Mouse (Mus musculus): ENCODE results near the gene Srsf9. TPM values are rescaled to one million over a fixed set of nuclear protein-coding genes. Genes with fewer than 3 reads are reported as not detected.

Srsf9 gene
- 16.9 and 38.0 TPM in 2 replicates for polyA plus RNA-seq (2012; rRNA removed)

DNA sequence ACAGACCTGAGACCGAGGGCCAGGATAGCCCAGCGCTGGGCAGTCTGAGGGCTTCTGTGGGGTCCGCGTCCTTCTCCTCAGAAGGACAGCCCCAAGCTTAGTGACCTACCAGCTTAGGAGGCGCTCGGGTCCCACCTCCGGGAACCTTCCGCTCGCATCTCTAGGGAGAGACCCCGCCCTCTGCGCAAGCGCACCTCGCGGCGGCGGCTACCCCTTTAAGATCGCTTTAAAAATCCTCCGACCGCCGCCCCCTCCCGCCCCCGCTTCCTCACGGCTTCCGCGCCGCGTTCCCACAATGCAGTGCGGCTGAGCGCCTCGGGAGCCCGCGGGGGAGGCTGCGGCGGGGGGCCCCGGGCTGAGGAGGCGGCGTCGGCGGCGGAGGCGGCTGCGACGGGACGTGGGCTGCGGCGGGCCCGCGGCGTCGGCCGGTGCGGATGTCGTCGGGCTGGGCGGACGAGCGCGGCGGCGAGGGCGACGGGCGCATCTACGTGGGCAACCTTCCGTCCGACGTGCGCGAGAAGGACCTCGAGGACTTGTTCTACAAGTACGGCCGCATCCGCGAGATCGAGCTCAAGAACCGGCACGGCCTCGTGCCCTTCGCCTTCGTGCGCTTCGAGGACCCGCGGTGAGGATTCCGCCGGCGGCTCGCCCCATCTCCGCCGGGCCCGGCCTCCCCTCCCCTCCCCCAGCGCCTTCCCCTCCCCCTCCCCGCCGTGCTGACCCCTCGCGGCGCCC, at the start of gene Srsf9:
Gene Srsf9 (plus strand): TSS at position 303 of the 735 bp plus-strand sequence.
- peak within 1 kb of the TSS; percentile 82 for H3K27ac ChIP-seq (ENCODE audit: insufficient read depth, low read depth, low read length)
- WGBS = under 1% methylated on average over 92 of the region's 97 CpGs
- TF ChIP-seq CTCF (IDR thresholded peaks at IDR 0.05; ENCODE audit: extremely low read depth, insufficient read length, insufficient replicate concordance, low read depth, low read length) (no peak), POLR2A (IDR thresholded peaks at IDR 0.05; ENCODE audit: low read depth, low read length) (peak; percentile 56)

DNA sequence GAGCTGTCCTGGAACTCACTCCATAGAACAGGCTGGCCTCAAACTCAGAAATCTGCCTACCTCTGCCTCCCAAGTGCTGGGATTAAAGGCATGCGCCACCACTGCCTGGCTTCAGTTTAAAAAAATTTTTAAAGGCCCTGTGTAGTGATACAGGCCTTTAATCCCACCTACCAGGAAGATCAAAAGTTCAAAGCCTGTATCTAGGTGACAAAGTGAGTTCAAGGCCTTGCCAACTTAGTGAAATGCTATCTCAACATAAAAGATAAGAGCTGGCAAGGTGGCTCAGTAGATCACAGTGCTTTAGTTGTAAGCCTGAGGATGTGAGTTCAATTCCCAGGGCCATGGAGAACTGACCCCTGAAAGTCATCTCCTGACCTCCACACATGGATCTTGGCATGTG, 48.9 kb upstream of the Srsf9 start:
- Histone ChIP-seq H3K4me1 (ENCODE audit: control insufficient read depth, insufficient read depth, insufficient read length, low read length) (peaks cover 4% of the 10 kb centered on the region; the same call in 1 of the 2 replicates), H3K27me3 (ENCODE audit: control insufficient read depth, insufficient read depth, low read length) (no peaks in the 10 kb centered on the region), H3K4me3 (ENCODE audit: low read depth, low read length) (no peak overlapping the region), H3K36me3 (ENCODE audit: control insufficient read depth, insufficient read depth, low read length) (peaks cover under 1% of the 10 kb centered on the region; the same call in 1 of the 2 replicates), H3K27ac (ENCODE audit: insufficient read depth, low read depth, low read length) (no peak overlapping the region)
- 27% methylated on average over 1 of the region's 1 CpGs for WGBS
- TF ChIP-seq CTCF (IDR thresholded peaks at IDR 0.05; ENCODE audit: extremely low read depth, insufficient read length, insufficient replicate concordance, low read depth, low read length) (no peak), POLR2A (IDR thresholded peaks at IDR 0.05; ENCODE audit: low read depth, low read length) (no peak)

More for the DNA sequence above, at the start of gene Srsf9:
- Histone ChIP-seq H3K4me3 (ENCODE audit: low read depth, low read length) (peak within 1 kb of the TSS; percentile 81), H3K36me3 (ENCODE audit: control insufficient read depth, insufficient read depth, low read length) (peaks cover 8% of the 10 kb centered on the region), H3K4me1 (ENCODE audit: control insufficient read depth, insufficient read depth, insufficient read length, low read length) (peaks cover 3% of the 10 kb centered on the region), H3K27me3 (ENCODE audit: control insufficient read depth, insufficient read depth, low read length) (no peaks in the 10 kb centered on the region)

DNA sequence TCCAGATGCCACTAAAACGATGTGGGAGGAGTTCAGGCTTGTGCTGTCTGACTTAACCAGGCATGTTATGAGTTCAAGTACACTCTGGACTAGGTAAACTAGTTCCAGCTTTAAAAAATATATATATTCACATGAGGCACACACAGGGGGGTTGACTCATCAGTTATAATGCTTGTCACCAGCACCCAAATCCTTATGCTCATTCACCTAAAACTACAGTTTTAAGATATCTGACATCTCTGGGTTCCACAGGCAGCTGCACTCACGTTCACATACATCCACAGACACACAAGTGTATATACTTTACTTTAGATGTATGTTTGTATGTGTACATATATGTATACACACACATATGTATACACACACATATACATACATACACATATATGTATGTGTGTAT, 48.2 kb upstream of the Srsf9 start:
- peaks cover 2% of the 10 kb centered on the region; the same call in 1 of the 2 replicates for H3K4me1 ChIP-seq (ENCODE audit: control insufficient read depth, insufficient read depth, insufficient read length, low read length)
- TF ChIP-seq CTCF (IDR thresholded peaks at IDR 0.05; ENCODE audit: extremely low read depth, insufficient read length, insufficient replicate concordance, low read depth, low read length) = no peak
- no peak for TF ChIP-seq POLR2A (IDR thresholded peaks at IDR 0.05; ENCODE audit: low read depth, low read length)
- no peak overlapping the region for H3K4me3 ChIP-seq (ENCODE audit: low read depth, low read length)
- 57% methylated on average over 2 of the region's 2 CpGs for WGBS
- H3K27me3 ChIP-seq (ENCODE audit: control insufficient read depth, insufficient read depth, low read length) = no peaks in the 10 kb centered on the region
- no peak overlapping the region for H3K27ac ChIP-seq (ENCODE audit: insufficient read depth, low read depth, low read length)
- H3K36me3 ChIP-seq (ENCODE audit: control insufficient read depth, insufficient read depth, low read length) = peaks cover 8% of the 10 kb centered on the region

DNA sequence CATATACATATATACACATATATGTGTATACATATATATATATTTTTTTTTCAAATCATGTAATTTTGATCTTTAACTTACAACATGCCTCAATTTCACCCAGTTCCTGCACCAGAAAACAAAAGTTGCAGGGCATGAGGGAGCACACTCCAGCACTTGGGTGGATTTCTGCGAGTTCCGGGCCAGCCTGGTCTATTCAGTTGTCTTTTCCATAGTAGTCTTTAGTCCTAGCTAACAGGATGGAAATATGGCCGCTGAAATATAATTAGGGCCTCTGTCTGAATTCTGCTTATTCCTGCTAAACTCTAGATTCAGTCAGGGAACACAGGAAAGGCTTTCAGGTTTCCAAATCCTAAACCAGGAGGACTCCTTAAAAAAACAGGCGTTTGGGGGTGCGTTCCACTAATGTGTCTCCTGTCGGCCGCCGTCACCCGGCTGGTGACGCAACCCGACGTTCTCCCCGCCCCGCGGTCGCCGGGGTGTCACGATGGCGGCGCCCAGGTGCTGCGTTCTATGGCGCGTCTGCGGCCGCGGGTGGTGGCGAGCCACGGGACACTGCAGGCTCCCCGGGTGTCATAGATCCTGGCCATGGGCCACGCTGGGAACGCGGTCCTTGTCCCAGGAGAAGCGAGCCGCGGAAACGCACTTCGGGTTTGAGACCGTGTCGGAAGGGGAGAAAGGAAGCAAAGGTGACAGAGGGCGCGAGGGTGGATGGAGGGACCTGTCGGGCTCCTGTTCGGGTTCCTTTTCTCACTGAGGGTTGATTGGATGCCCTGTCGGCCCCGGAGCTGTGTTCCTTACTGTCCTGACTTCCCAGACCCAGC, 47.5 kb upstream of the Srsf9 start, which contains the start of gene Coq5:
Gene Coq5 (plus strand): TSS at position 441 of the 824 bp plus-strand sequence.
- WGBS = 3% methylated on average over 45 of the region's 45 CpGs
- peaks cover 11% of the 10 kb centered on the region for H3K36me3 ChIP-seq (ENCODE audit: control insufficient read depth, insufficient read depth, low read length)

DNA sequence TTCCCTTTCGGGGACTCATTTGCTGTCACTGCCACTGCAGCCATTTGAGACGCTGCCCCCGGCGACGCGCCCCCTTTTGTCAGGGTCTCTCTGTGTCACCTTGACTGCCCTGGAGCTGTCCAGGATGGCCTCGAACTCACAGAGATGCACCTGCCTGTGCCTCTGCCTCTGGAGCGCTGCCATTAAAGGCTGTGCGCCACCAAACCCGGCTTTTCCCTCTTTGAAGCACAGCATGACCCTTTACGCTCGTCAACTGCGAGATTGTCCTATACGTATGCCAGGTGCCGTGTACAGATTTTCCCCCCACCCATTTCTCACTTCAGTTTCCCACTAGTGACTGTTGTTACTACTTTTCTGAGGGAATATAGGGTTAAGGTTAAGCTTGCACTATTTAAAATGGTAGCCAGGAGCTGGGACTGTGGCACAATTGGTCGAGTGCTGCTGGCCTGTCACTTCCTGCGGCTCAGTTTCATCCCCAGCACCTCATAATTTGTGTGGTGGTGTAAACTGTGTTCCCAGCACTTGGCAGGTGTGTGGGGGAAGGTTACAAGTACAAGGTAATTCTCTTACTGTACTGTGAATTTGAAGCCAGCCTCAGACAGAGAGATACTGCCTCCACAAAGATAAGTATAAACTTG, 46.8 kb upstream of the Srsf9 start:
- Histone ChIP-seq H3K36me3 (ENCODE audit: control insufficient read depth, insufficient read depth, low read length) (peaks cover 15% of the 10 kb centered on the region), H3K27ac (ENCODE audit: insufficient read depth, low read depth, low read length) (peak overlapping the region; percentile 8), H3K4me3 (ENCODE audit: low read depth, low read length) (peak overlapping the region; percentile 78), H3K27me3 (ENCODE audit: control insufficient read depth, insufficient read depth, low read length) (no peaks in the 10 kb centered on the region), H3K4me1 (ENCODE audit: control insufficient read depth, insufficient read depth, insufficient read length, low read length) (peaks cover 2% of the 10 kb centered on the region; the same call in 1 of the 2 replicates)
- TF ChIP-seq POLR2A (IDR thresholded peaks at IDR 0.05; ENCODE audit: low read depth, low read length) = no peak
- TF ChIP-seq CTCF (IDR thresholded peaks at IDR 0.05; ENCODE audit: extremely low read depth, insufficient read length, insufficient replicate concordance, low read depth, low read length) = no peak
- WGBS = 2% methylated on average over 17 of the region's 17 CpGs

More for the DNA sequence above, 47.5 kb upstream of the Srsf9 start, which contains the start of gene Coq5:
- no peak for TF ChIP-seq POLR2A (IDR thresholded peaks at IDR 0.05; ENCODE audit: low read depth, low read length)
- Histone ChIP-seq H3K27ac (ENCODE audit: insufficient read depth, low read depth, low read length) (peak within 1 kb of the TSS; percentile 8), H3K4me1 (ENCODE audit: control insufficient read depth, insufficient read depth, insufficient read length, low read length) (peaks cover 2% of the 10 kb centered on the region; the same call in 1 of the 2 replicates), H3K27me3 (ENCODE audit: control insufficient read depth, insufficient read depth, low read length) (no peaks in the 10 kb centered on the region), H3K4me3 (ENCODE audit: low read depth, low read length) (peak within 1 kb of the TSS; percentile 78)

DNA sequence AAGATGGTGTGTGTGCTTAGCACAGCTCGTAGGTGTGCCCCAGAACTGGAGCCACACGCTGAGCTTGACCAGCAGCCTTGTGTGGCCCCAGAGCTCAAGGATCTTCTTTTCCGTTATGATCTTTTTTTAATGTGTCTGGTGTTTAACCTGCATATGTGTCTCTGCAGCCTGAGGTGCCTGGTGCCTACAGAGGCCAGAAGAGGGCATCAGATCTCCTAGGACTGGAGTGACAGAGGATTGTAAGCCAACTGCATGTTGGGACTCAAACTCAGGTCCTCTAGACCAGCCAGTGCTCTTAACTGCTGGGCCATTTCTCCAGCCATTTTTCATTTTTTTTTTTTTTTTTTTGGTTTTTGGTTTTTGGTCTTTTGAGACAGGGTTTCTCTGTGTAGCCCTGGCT, 42.2 kb upstream of the Srsf9 start:
- H3K27ac ChIP-seq (ENCODE audit: insufficient read depth, low read depth, low read length) = no peak overlapping the region
- TF ChIP-seq POLR2A (IDR thresholded peaks at IDR 0.05; ENCODE audit: low read depth, low read length) (no peak), CTCF (IDR thresholded peaks at IDR 0.05; ENCODE audit: extremely low read depth, insufficient read length, insufficient replicate concordance, low read depth, low read length) (peak; percentile 18; the same call in 1 of the 2 replicates)
- WGBS = 89% methylated on average over 3 of the region's 3 CpGs
- H3K27me3 ChIP-seq (ENCODE audit: control insufficient read depth, insufficient read depth, low read length) = no peaks in the 10 kb centered on the region
- peaks cover 36% of the 10 kb centered on the region for H3K36me3 ChIP-seq (ENCODE audit: control insufficient read depth, insufficient read depth, low read length)
- H3K4me3 ChIP-seq (ENCODE audit: low read depth, low read length) = no peak overlapping the region
- H3K4me1 ChIP-seq (ENCODE audit: control insufficient read depth, insufficient read depth, insufficient read length, low read length) = no peaks in the 10 kb centered on the region; the same call in 1 of the 2 replicates
